Mouse (Mus musculus) megakaryocyte-erythroid progenitor cell, adult 5-6 weeks (primary cell): Measurements from ENCODE around the gene Ticam1. TPM values are rescaled to one million over a fixed set of nuclear protein-coding genes. Genes with fewer than 3 reads are reported as not detected.
"Not testable (repeated sequence)": the region's sequence is repeated elsewhere in the genome, so short reads cannot be mapped to it uniquely, and the experiment has no call there.

Experiments
- ATAC-seq: replicated peaks from 2 replicates; pipeline ENCODE4 v1.8.0; 2016; ENCODE audit warnings: mild to moderate bottlenecking, inconsistent platforms; ENCODE audit not compliant: severe bottlenecking, poor library complexity, low FRiP score, low TSS enrichment
- total RNA-seq, 2 experiments: library from RNA; stranded (forward) in 1 of 2; stranded (reverse) in 1 of 2; fragments of 200-1000, 215-1000 nt in 1 of 2; fragments of >200 nt in 1 of 2; fragmentation: Nextera tagmentation in 1 of 2; gene quantifications; 2 replicates each; pipeline ENCODE4 v1.2.3; 2014 to 2017

Gene Ticam1
- total RNA-seq, 2 experiments from 2014 or later: 3.2 to 5.8 TPM

DNA sequence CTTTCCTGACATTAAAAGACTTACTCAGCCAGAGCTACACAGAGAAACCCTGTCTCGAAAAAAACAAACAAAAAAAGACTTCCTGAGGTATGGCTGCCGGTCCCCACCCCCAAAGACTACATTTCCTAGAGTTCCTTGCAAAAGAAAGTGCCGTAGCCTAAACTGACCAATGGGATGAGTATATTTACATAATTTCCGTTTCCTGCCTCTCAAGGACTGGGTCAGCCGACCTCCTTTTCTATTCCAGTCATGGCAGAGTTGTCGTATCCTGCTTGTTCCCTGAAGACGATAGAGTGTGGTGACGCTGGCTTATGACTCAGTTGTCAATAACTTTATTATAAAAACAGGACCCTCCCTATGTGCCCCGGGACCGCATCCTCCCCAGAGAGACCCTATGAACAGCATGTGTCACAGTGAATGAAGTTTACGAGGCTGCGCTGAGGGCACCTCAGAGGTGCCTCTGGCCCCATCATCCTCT lies 7.4 kb downstream of the Ticam1 start:
- ATAC-seq: peak; percentile 88

DNA sequence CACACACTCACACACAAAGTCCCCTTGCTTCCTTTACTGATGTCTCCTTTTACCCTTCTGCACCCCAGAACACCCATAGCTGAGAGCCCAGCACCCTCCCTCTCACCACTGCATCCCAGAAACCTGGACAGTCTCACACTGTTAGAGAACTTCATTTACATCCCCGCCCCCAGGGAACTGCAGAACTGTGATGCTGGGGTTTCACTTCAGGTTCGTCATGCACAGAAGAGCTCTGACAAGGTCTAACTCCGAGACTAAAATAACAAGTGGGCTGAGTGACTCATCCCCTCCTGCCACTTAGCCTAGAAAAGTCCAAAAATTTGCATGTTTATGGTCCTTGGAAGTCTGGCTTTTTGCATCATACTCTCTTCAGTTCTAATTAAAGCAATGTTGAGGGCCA lies 10.3 kb downstream of the Ticam1 start:
- no peak for ATAC-seq

DNA sequence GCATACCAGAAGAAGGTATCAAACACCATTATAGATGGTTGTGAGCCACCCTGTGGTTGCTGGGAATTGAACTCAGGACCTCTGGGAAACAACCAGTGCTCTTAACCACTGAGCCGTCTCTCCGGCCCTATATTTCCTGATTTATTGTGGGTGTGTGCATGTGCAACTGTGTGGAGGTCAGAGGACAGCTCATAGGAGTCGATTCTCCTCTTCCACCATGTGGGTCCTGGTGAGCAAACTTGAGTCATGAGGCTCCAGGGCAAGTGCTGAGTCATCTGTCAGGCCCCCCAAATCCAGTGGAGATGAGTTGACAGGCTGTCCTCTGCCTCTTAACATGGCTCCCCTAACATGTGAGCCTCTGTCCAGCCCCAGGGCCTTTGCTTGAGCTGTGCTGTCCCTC lies 10.7 kb downstream of the Ticam1 start:
- ATAC-seq: no peak

DNA sequence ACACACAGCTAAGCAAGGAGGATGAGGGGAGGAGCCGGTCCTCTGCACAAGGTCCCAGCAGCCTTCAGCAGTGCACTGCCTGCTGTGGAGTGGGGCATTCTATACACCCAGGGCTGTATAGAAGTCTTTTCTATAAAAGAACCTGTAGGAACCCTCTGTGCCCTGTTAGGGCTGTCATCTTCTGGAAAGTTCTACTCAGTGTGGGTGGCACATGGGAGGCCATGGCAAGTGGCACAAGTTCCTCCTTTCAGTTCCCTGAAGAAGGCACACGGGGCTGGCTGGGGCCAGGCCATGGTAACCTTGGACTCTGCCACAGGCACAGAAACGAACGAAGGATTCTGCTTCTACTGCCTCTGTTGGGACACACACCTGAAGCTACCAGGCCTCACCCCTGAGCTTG lies 11.6 kb downstream of the Ticam1 start:
- no peak for ATAC-seq

DNA sequence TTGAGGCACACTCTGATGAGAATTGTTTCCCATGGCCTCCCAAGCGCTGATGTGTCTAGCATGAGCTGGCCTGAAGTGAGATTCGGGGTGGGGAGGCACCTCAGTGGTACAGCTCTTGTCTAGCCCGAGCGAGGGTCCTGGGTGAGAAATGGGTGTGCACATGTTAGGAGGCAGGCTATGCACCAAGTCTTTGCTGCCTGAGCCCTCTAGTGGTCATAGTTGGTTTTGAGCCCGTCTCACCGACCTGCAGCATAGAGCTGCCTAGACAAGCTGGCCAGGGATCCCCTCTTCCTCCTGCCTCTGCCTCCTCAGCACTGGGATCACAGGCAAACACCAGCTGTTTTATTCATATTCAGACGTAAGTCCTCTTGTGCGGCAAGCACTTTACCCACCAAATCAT lies 12.6 kb downstream of the Ticam1 start:
- peak; percentile 88 for ATAC-seq

DNA sequence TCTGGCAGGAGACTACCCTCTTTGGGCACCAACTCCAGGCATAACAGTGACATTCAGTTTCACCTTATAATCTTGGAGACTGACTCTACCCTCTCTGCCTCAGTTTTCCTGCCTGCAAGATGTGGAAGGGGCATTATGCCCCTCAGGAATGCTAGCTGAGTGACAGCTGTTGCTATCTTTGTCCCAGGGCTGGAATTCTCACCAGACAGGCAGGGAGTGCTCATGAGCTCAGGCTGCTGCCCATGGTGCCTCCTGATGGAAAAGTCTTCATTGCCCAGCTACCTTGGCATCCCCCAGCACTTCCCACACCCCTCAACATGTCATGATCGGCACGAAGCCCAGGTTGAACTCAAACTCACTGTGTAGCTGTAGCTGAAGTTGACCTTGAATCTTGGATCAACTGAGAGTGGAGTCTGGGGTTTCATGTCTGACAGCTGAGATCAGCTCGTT lies 13.9 kb downstream of the Ticam1 start:
- no peak for ATAC-seq

DNA sequence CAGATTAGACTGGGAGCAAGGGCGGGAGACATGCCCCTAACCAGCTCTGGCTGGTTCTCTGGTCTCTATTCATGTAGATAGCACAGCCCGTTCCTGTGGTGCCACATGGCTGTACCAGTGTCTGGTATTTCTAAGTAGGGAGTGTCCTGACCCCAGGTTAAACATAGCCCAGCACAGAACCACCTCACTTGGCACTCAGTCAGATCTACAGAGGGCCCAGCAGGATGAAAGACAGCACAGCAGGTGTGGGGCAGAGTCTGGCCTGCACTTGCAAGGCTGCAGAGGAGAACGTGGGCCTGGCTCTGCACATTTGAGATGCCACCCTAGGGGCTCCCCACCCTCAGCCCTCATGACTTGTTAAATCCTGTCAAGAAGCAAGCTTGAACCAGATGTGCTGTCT lies 15.4 kb downstream of the Ticam1 start:
- ATAC-seq: no peak

DNA sequence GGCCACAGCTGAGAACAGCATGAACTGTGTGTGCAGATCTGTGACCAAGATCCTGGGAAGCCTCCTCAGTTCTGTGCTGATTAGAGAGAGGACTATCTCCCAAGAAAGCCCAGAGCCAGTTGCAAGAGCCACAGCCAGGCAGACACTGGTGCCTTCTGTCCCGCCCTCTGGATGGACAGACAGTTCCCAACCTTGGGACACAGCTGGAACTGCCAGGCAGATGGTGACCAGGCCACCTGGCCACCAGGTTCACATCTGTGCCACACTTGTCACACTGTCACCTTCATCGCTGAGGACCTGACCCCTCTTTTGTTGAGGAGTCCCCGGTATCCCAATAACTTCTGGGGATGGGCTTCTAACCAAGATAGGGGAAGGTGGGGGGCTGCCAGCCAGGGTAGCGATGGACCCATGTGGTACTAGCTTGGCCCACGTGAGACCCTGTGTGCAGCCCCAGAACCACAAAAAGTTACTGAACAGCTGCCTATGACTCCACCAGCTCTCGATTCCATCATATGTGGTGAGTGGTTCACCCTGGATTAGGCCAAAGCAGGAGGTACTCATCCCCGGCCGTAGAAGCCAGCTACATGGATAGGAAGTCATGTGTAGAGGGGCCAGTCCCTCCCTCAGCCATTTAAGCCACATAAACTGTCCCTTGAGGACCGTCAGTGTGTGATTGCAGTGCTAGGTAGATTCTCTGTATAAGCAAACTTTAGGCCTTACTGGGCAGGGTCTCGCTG lies 17.1 kb downstream of the Ticam1 start:
- no peak for ATAC-seq

DNA sequence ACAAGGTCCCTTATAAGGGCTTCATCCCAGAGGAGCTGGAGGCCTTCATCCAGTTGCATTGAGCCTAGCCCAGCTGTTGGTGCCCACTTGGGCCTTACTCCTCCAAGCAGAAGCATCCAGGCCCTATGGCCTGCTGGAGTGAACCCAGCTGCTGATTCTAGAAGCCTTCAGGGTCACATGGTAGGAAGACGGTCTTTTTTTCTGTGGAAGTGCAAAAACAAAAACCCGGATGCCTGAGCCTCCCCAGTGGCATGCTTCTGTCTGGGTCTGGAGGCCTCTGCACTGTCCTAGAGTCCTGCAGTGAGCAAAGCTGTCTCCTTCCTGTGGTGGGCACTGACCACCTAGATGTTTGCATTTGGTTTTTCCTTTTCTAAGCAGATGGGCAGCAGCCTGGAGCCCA lies 17.8 kb downstream of the Ticam1 start:
- ATAC-seq: not testable (repeated sequence)

DNA sequence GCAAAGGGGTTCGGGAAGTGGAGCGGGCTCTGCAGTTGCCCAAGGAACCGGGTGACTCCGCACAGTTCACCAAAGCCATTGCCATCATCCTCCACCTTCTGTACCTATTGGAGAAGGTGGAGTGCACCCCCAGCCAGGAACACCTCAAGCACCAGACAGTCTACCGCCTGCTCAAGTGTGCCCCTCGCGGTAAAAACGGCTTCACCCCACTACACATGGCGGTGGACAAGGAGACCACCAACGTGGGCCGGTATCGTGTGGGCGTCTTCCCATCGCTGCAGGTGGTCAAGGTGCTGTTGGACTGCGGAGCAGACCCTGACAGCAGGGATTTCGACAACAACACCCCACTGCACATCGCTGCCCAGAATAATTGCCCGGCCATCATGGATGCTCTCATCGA lies 18.3 kb downstream of the Ticam1 start:
- not testable (repeated sequence) for ATAC-seq

DNA sequence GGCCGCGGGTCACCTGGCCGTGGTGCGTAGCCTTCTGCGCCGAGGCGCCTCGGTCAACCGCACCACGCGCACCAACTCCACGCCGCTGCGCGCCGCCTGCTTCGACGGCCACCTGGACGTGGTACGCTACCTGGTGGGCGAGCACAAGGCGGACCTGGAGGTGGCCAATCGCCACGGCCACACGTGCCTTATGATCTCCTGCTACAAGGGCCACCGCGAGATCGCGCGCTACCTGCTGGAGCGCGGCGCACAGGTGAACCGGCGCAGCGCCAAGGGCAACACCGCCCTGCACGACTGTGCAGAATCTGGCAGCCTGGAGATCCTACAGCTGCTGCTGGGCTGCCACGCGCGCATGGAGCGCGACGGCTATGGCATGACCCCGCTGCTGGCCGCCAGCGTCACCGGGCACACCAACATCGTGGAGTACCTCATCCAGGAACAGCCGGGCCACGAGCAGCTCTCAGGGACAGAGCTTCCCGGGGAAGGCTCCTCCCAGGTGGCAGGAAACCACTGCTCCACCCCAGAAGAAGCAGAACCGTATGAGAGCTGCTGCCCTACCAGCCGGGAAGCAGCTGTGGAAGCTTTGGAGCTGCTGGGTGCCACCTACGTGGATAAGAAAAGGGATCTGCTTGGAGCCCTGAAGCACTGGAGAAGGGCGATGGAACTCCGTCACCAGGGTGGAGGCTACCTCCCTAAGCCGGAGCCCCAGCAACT lies 19.2 kb downstream of the Ticam1 start:
- no peak for ATAC-seq

DNA sequence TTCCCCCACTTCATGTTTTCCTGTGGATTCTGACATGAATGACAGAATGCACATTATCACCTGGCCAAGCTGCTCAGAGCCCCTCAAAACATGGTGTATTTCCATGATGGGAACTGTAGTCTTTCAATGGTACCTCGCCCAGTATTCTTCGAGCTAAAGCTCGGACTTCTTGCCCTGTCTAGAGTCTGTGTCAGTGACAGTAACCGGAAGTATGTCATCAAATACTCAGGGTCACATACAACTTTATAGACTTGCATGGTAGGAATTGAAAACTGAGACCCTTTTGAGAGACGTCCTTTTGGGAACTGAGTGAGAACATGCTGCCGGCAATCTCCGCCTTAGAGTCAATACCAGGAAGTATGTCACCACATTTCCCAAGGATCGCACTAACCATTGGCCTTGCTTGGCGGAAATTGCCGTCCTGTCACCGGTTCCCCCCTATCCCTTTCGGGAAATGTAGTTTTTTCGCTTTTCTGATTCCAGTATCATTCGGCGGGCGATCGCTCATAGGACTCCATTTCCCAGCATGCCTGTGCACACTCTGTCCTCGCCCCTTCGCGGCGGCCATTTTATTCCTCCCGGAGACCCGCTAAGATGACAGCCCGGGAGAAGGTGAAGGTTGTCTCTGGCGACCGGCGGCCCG lies 20.2 kb downstream of the Ticam1 start, which contains the start of gene Fem1a:
Gene Fem1a, plus strand, starts transcription at position 572 of the 643 bp plus-strand sequence.
- ATAC-seq: peak; percentile 81

DNA sequence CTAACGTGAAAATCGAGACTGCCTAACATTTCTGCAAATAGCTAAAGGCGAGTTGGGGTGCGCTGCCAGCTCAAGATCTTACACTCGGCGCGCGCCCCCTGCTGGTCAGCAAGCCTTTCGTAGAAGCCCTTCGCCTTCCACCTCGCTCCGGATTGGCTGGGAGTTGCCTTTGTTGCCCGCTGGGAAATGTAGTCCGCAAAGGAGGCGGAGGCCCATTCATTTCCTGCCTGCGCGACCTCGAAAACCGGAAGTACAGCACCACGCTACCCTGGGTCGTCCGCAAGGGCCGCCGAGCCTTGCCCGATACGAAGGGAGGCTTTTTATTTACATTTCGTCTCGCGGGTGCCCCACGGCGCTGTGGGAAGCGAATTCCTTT lies 20.7 kb downstream of the Ticam1 start:
- peak; percentile 86 for ATAC-seq

DNA sequence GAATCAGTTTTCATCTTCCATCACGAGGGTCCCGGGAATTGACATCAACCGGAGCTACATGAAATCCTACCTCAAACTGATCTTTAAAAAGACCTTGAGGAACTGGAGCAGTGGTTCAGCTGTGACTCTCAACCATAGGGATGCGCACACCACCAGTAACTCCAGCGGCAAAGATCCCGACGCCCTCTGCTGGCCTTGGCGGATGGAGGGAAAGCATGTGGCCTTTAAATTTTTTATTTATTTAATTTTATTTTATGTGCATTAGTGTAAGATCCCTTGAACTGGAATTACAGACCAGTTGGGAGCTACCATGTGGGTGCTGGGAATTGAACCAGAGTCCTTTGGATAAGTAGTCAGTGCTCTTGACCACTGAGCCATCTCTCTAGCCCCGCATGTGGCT lies 21.2 kb downstream of the Ticam1 start:
- no peak for ATAC-seq

DNA sequence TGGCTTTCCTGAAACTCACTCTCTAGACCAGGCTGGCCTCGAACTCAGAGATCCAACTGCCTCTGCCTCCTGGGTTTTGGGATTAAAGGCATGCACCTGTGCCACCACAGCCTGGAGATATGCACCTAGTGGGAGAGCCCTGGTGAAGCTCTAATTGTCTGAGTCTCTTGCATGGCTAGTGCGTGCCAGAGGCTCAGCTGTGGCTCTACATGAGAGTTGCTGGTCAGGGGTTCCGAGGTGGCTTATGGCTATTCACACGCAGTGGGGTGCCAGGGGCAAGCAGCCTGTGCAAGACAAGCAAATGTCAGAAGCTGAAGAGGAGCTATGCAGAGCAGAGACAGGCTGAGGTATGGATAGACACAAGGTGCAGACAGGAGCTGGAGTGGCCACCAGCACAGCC lies 21.9 kb downstream of the Ticam1 start:
- ATAC-seq: no peak

DNA sequence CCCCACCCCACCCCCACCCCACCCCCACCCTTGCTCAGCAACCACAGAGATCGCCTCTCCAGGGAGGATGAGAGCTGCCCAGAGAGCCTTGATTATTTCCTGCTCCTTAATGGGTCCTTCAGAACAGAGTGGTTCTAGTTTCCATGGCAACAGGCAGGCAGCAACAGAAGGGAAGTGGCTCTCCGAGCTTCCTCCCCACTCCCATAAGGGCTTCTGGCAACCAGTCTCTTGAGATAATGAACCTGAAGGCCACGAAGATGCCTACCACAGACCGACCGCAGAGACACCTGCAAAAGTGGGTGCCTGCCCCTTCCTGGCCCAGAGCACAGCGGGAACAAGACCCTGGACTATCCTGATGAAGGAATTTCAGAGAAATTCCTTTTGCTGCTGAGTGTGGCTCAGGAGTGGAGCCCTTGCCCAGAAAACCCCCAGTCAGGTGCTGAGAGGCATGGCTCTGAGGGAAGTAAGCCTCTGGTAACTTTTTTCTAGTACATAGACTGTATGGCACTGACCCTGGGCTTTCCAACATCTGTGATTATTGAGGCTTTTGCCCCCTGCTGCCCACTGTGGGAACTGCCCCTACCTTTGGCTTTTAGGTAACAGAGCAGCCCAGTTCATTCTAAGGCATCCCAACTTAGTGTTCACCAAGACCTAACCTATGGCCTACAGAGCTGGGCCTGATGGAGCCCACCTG lies 25.3 kb downstream of the Ticam1 start:
- peak; percentile 49 for ATAC-seq

DNA sequence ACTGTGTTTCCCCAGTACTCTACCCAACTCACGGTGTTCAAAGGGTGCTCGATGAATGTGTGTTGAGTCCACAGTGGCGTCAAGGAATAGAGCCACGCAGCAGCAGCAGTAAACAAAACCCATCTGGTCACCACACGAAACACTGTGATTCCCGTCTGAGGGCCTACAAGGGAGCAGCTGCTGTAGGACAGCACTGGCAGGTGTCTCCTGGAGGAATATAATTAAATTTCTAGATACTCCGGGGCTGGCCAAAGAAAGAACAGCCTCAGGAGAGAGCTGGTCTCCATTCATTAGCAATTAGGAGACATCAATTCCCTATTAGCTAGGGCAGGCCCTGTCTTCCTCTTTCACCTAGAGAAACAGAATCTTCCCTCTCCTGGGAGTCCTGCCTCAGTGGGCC lies 31.0 kb downstream of the Ticam1 start:
- ATAC-seq: no peak

DNA sequence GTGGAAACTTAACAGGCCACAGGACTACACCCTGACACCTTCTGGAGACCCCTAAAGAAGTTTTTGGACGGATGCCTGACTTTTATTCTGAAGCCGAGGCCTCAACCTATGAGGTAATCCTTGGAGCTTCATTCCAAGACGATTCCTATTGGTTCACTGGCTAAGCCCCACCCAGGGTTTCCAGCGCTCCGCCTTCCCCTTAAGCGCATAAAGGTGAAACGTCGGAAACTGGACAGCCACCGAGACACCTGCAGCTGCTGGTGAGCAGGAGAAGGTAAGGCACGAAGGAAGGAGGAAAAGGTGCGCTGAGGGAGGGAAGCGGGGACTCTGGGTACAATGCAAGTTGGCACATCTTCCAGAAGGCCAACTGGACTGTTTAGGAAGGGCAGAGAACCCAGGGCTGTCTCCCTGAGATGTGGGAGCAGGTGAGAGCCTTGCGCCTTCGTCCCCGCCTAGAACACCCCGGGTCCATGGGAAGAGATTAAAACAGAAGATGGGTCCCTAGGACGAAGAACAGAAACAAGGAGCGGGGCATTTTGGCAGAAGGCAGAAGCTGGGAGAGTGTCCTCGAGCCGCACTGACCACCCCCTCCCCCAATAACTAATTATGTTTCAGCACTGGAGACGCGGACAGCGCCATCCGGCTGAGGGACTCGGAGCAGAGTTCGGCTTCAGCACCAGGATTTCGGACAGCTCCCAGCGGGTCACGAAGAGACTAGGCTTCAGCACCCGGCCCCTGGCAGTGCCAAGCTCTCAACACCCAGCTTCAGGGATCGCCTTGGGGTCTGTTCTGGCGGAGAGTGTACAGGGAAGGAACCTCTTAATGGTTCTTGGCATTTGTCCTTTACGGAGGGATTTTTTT lies 34.8 kb downstream of the Ticam1 start:
- ATAC-seq: peak; percentile 95
